Mouse (Mus musculus): ENCODE measurements around the gene Sap30bp. TPM values are rescaled to one million over a fixed set of nuclear protein-coding genes. Genes with fewer than 3 reads are reported as not detected.

Sap30bp gene
- total and polyA plus RNA-seq, 2 experiments from 2014 or later: 49.5 to 60.4 TPM

GRCm38 (mm10) chr11:116007095-116007850 is 74.2 kb downstream of the Sap30bp start:
- H3K27ac ChIP-seq (ENCODE audit: low read depth, low read length): no peak overlapping the region
- no peak overlapping the region for H3K4me3 ChIP-seq (ENCODE audit: low read depth, low read length)
- H3K9me3 ChIP-seq (ENCODE audit: low read length): no peaks in the 10 kb centered on the region
- no peak overlapping the region for H3K4me2 ChIP-seq (ENCODE audit: low read depth)
- no peaks in the 10 kb centered on the region for H3K27me3 ChIP-seq (ENCODE audit: insufficient read depth, low read length)
- no peak for ATAC-seq
- no peaks in the 10 kb centered on the region; the same call in 1 of the 2 replicates for H3K36me3 ChIP-seq (ENCODE audit: insufficient read depth)
- DNase-seq: no peak
- no peaks in the 10 kb centered on the region for H3K4me1 ChIP-seq (ENCODE audit: insufficient read depth)
- WGBS: 89% methylated on average over 28 of the region's 28 CpGs
- H3K9ac ChIP-seq: no peak overlapping the region
- no peak for TF ChIP-seq CTCF (IDR thresholded peaks at IDR 0.05; ENCODE audit: low read depth)

- no peaks in the 10 kb centered on the region for H3K9me3 ChIP-seq (ENCODE audit: low read length)
- H3K36me3 ChIP-seq (ENCODE audit: insufficient read depth): no peaks in the 10 kb centered on the region; the same call in 1 of the 2 replicates
- H3K27me3 ChIP-seq (ENCODE audit: insufficient read depth, low read length): no peaks in the 10 kb centered on the region
- ATAC-seq (no peak), DNase-seq (no peak)
- no peak overlapping the region for H3K27ac ChIP-seq (ENCODE audit: low read depth, low read length)
- no peaks in the 10 kb centered on the region for H3K4me1 ChIP-seq (ENCODE audit: insufficient read depth)
- no peak overlapping the region for H3K9ac ChIP-seq
- TF ChIP-seq CTCF (IDR thresholded peaks at IDR 0.05; ENCODE audit: low read depth): no peak
- H3K4me3 ChIP-seq (ENCODE audit: low read depth, low read length): no peak overlapping the region
- WGBS: 87% methylated on average over 11 of the region's 11 CpGs
- no peak overlapping the region for H3K4me2 ChIP-seq (ENCODE audit: low read depth)
These were observed 75.3 kb downstream of the Sap30bp start for GRCm38 (mm10) chr11:116008411-116008810.

GRCm38 (mm10) chr11:116008832-116009375 is 75.8 kb downstream of the Sap30bp start:
- DNase-seq (no peak), ATAC-seq (no peak)
- WGBS: 82% methylated on average over 13 of the region's 13 CpGs
- Histone ChIP-seq H3K4me1 (ENCODE audit: insufficient read depth) (no peaks in the 10 kb centered on the region), H3K27ac (ENCODE audit: low read depth, low read length) (no peak overlapping the region), H3K4me2 (ENCODE audit: low read depth) (no peak overlapping the region), H3K9ac (no peak overlapping the region), H3K36me3 (ENCODE audit: insufficient read depth) (no peaks in the 10 kb centered on the region; the same call in 1 of the 2 replicates), H3K4me3 (ENCODE audit: low read depth, low read length) (no peak overlapping the region), H3K9me3 (ENCODE audit: low read length) (no peaks in the 10 kb centered on the region), H3K27me3 (ENCODE audit: insufficient read depth, low read length) (no peaks in the 10 kb centered on the region)
- TF ChIP-seq CTCF (IDR thresholded peaks at IDR 0.05; ENCODE audit: low read depth): no peak

- no peak overlapping the region for H3K9ac ChIP-seq
- H3K27ac ChIP-seq (ENCODE audit: low read depth, low read length): no peak overlapping the region
- H3K27me3 ChIP-seq (ENCODE audit: insufficient read depth, low read length): no peaks in the 10 kb centered on the region
- no peak for ATAC-seq
- H3K9me3 ChIP-seq (ENCODE audit: low read length): no peaks in the 10 kb centered on the region
- no peak for DNase-seq
- 76% methylated on average over 11 of the region's 11 CpGs for WGBS
- no peak overlapping the region for H3K4me3 ChIP-seq (ENCODE audit: low read depth, low read length)
- H3K4me1 ChIP-seq (ENCODE audit: insufficient read depth): no peaks in the 10 kb centered on the region
- no peak for TF ChIP-seq CTCF (IDR thresholded peaks at IDR 0.05; ENCODE audit: low read depth)
- no peaks in the 10 kb centered on the region; the same call in 1 of the 2 replicates for H3K36me3 ChIP-seq (ENCODE audit: insufficient read depth)
- no peak overlapping the region for H3K4me2 ChIP-seq (ENCODE audit: low read depth)
These were observed 76.6 kb downstream of the Sap30bp start for GRCm38 (mm10) chr11:116009661-116010060.

- H3K27me3 ChIP-seq (ENCODE audit: insufficient read depth, low read length): no peaks in the 10 kb centered on the region
- no peaks in the 10 kb centered on the region; the same call in 1 of the 2 replicates for H3K36me3 ChIP-seq (ENCODE audit: insufficient read depth)
- WGBS: 98% methylated on average over 8 of the region's 8 CpGs
- H3K4me1 ChIP-seq (ENCODE audit: insufficient read depth): no peaks in the 10 kb centered on the region
- no peak overlapping the region for H3K4me3 ChIP-seq (ENCODE audit: low read depth, low read length)
- no peak for DNase-seq
- no peak overlapping the region for H3K27ac ChIP-seq (ENCODE audit: low read depth, low read length)
- ATAC-seq: no peak
- H3K4me2 ChIP-seq (ENCODE audit: low read depth): no peak overlapping the region
- TF ChIP-seq CTCF (IDR thresholded peaks at IDR 0.05; ENCODE audit: low read depth): no peak
- no peaks in the 10 kb centered on the region for H3K9me3 ChIP-seq (ENCODE audit: low read length)
- H3K9ac ChIP-seq: no peak overlapping the region
These were observed 77.1 kb downstream of the Sap30bp start for GRCm38 (mm10) chr11:116010146-116010545.

GRCm38 (mm10) chr11:116010948-116011347 is 77.9 kb downstream of the Sap30bp start:
- no peak overlapping the region for H3K4me2 ChIP-seq (ENCODE audit: low read depth)
- ATAC-seq: no peak

More at GRCm38 (mm10) chr11:116010948-116011347, 77.9 kb downstream of the Sap30bp start:
- no peak overlapping the region for H3K27ac ChIP-seq (ENCODE audit: low read depth, low read length)
- no peak for TF ChIP-seq CTCF (IDR thresholded peaks at IDR 0.05; ENCODE audit: low read depth)
- no peaks in the 10 kb centered on the region for H3K27me3 ChIP-seq (ENCODE audit: insufficient read depth, low read length)
- WGBS: 81% methylated on average over 5 of the region's 5 CpGs
- no peaks in the 10 kb centered on the region for H3K4me1 ChIP-seq (ENCODE audit: insufficient read depth)
- H3K36me3 ChIP-seq (ENCODE audit: insufficient read depth): no peaks in the 10 kb centered on the region; the same call in 1 of the 2 replicates
- DNase-seq: no peak
- H3K9ac ChIP-seq: no peak overlapping the region
- no peak overlapping the region for H3K4me3 ChIP-seq (ENCODE audit: low read depth, low read length)
- no peaks in the 10 kb centered on the region for H3K9me3 ChIP-seq (ENCODE audit: low read length)
